Mouse (Mus musculus) liver, adult 2 months (tissue): Measurements from ENCODE around the gene Fam183b.

ENCODE experiments used
- CTCF ChIP-seq: fragments of 200-500 bp; IDR thresholded peaks from 2 replicates; pipeline ENCODE4 v1.5.1; 2011; ENCODE audit warnings: low read depth, low read length, control low read depth
- POLR2A ChIP-seq: fragments of 200-500 bp; IDR thresholded peaks from 2 replicates; pipeline ENCODE4 v1.6.1; 2011; ENCODE audit warnings: low read length, control low read depth; ENCODE audit not compliant: insufficient read depth; ENCODE audit errors: extremely low read depth

- TF ChIP-seq CTCF = no peak
- TF ChIP-seq POLR2A = no peak
These were observed 48.0 kb upstream of the Fam183b start for GRCm38 (mm10) chr11:58849731-58850130.
